Mouse (Mus musculus): Measurements from ENCODE around the gene Plcb1.

DNA sequence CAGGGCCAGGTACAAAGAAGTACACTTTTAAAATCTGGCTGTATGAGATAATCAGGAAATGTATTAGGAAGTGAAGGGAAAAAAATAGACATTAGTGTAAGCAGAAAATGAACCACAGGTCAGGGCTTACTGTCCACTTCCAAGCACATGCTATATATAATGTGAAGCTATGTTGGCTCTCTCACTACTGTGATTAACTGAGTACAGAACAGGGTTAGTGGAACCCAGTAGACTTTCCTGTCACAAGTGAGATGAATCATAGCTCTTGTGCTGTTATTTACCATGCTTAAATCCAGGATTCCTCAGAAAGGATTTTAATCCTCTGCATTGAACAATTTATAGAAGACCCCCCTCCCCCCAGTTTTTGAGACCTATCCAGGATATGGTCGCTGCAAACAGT is 668.6 kb downstream of the Plcb1 start:
- TF ChIP-seq CTCF (IDR thresholded peaks at IDR 0.05; ENCODE audit: low read depth) (no peak), EP300 (IDR thresholded peaks at IDR 0.05; ENCODE audit: low read depth) (no peak)
